ENCODE assay signal across 10 mouse cellular contexts in the genomic region with DNA sequence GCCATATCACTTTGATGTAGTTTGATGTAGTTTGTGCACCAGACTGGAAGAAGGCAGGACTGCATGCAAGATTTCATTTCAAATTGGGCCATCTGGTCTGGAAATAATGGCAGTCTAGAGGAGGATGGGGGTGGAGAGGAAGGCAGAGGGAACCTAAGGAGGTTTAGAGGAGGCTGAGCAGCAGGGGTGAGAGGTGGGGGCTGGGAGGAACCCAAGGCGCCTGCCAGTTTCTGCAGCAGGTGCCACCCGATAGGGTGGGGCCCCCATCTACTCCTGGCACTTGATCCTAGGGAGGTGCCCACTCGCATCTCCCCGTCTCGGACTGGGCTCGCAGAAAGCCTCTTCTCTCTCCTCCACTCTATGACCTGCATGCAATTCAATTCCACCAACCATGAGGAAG. TPM values are rescaled to one million over a fixed set of nuclear protein-coding genes. Genes with fewer than 3 reads are reported as not detected.
DNase-seq lines count a peak whose midpoint lies in the region; ATAC-seq and TF ChIP-seq lines count a peak whose summit lies in the region.
"Had no signal": no experiment of that assay in that cellular context is flagged by ENCODE, and none has a peak within 500 bp of the region (broad histone marks: within the 10 kb centered on the region; RNA-seq: fewer than 3 reads in every experiment).

No protein-coding gene starts in this region.

- no peak for TF ChIP-seq CTCF in MEL (IDR thresholded peaks at IDR 0.05 in 2 of 3, conservative IDR thresholded peaks at IDR 0.05 in 1 of 3; ENCODE audit: control insufficient read depth in 1 of 3, insufficient read depth in 1 of 3, low read depth in 2 of 3, low read length in 3 of 3, poor library complexity in 1 of 3, severe bottlenecking in 1 of 3)

- 72% methylated on average over 6 of the region's 6 CpGs for WGBS in heart, embryonic 13.5 days
- WGBS in forebrain, embryonic 14.5 days = 40% methylated on average over 6 of the region's 6 CpGs
- WGBS in intestine, embryonic 16.5 days = 85% methylated on average over 6 of the region's 6 CpGs
- WGBS in midbrain, embryonic 15.5 days = 71% methylated on average over 6 of the region's 6 CpGs

- H3K9me3 ChIP-seq in heart, embryonic 13.5 days = no peaks in the 10 kb centered on the region
- H3K9me3 ChIP-seq in MEL (replicated peaks; ENCODE audit: insufficient read depth, low read length) = no peaks in the 10 kb centered on the region
- H3K9me3 ChIP-seq in forebrain, embryonic 14.5 days (replicated peaks; ENCODE audit: control insufficient read depth, low read length) = no peaks in the 10 kb centered on the region
- H3K9me3 ChIP-seq in intestine, embryonic 16.5 days (ENCODE audit: control insufficient read depth, low read length) = no peaks in the 10 kb centered on the region
- no peaks in the 10 kb centered on the region for H3K9me3 ChIP-seq in midbrain, embryonic 15.5 days

- no peak overlapping the region for H3K4me2 ChIP-seq in heart, embryonic 13.5 days
- no peak overlapping the region for H3K4me2 ChIP-seq in forebrain, embryonic 14.5 days (ENCODE audit: low read length)
- no peak overlapping the region for H3K4me2 ChIP-seq in intestine, embryonic 16.5 days (ENCODE audit: low read depth, low read length)
- H3K4me2 ChIP-seq in midbrain, embryonic 15.5 days = no peak overlapping the region

- H3K27ac ChIP-seq in heart, embryonic 13.5 days (replicated peaks) = no peak overlapping the region
- peak overlapping the region; percentile 70 for H3K27ac ChIP-seq in MEL (ENCODE audit: control insufficient read depth, low read depth, low read length)
- peak overlapping the region; percentile 65 for H3K27ac ChIP-seq in forebrain, embryonic 14.5 days (ENCODE audit: low read depth, low read length)
- H3K27ac ChIP-seq in intestine, embryonic 16.5 days (ENCODE audit: low read length) = no peak overlapping the region
- H3K27ac ChIP-seq in midbrain, embryonic 15.5 days = no peak overlapping the region

- TF ChIP-seq POLR2A in MEL (IDR thresholded peaks at IDR 0.05; ENCODE audit: control insufficient read depth in 1 of 2, insufficient read depth in 1 of 2, low read depth in 1 of 2, low read length in 2 of 2, poor library complexity in 1 of 2) = no peak

- DNase-seq in heart, postnatal 36 days = no peak
- DNase-seq in MEL (ENCODE audit: low read depth, low spot score) = peak; percentile 53
- peak; percentile 63 for DNase-seq in forebrain, embryonic 14.5 days (ENCODE audit: low spot score)
- DNase-seq in adrenal gland, postnatal 36 days = no peak
- DNase-seq: cerebellum, postnatal 36 days; heart, postnatal 10 days had no signal

- no peaks in the 10 kb centered on the region for H3K79me2 ChIP-seq in MEL (ENCODE audit: control insufficient read depth, insufficient read depth, low read length, poor library complexity)

- H3K9ac ChIP-seq in heart, embryonic 13.5 days = 0 out of 2 replicates have a peak overlapping the region, but pooled peaks have one; percentile 14
- H3K9ac ChIP-seq in MEL (ENCODE audit: control insufficient read depth, low read depth, low read length, poor library complexity, severe bottlenecking) = peak overlapping the region; percentile 44
- H3K9ac ChIP-seq in forebrain, embryonic 14.5 days (ENCODE audit: low read length) = no peak overlapping the region
- H3K9ac ChIP-seq in intestine, embryonic 16.5 days (ENCODE audit: low read depth, low read length) = no peak overlapping the region; the same call in 1 of the 2 replicates
- H3K9ac ChIP-seq in midbrain, embryonic 15.5 days = no peak overlapping the region

- intact Hi-C loops in heart, postnatal 36 days (cut with DNase I) = loop anchor here (10.0 kb wide), 1 partner anchor 157 kb away; a partner anchor contains a TSS

- no peak for ATAC-seq in heart, embryonic 13.5 days (ENCODE audit: extremely low read depth, insufficient number of reproducible peaks, low FRiP score, low TSS enrichment)
- peak; percentile 57; the same call in 1 of the 2 replicates for ATAC-seq in forebrain, embryonic 14.5 days
- ATAC-seq in megakaryocyte progenitor cell, adult 5-6 weeks (replicated peaks; ENCODE audit: poor library complexity) = peak; percentile 58
- no peak; the same call in 1 of the 2 replicates for ATAC-seq in intestine, embryonic 16.5 days
- no peak for ATAC-seq in midbrain, embryonic 15.5 days (replicated peaks)

- no peaks in the 10 kb centered on the region for H3K27me3 ChIP-seq in heart, embryonic 13.5 days (replicated peaks)
- H3K27me3 ChIP-seq in MEL (ENCODE audit: control insufficient read depth in 1 of 2, insufficient read depth in 2 of 2, low read length in 2 of 2) = no peaks in the 10 kb centered on the region
- H3K27me3 ChIP-seq in forebrain, embryonic 14.5 days (replicated peaks; ENCODE audit: control insufficient read depth, insufficient read depth, low read length) = no peaks in the 10 kb centered on the region
- no peaks in the 10 kb centered on the region for H3K27me3 ChIP-seq in intestine, embryonic 16.5 days (replicated peaks; ENCODE audit: control insufficient read depth, insufficient read depth, low read length)
- no peaks in the 10 kb centered on the region for H3K27me3 ChIP-seq in midbrain, embryonic 15.5 days (replicated peaks)

- H3K4me3 ChIP-seq in heart, embryonic 13.5 days = no peak overlapping the region
- H3K4me3 ChIP-seq in MEL (ENCODE audit: control insufficient read depth in 1 of 2, insufficient read depth in 1 of 2, low read depth in 2 of 2, low read length in 2 of 2) = peak overlapping the region; percentile 31 to 35; a peak in 3 of 4 replicates
- H3K4me3 ChIP-seq in forebrain, embryonic 14.5 days (ENCODE audit: low read depth, low read length) = no peak overlapping the region
- H3K4me3 ChIP-seq in intestine, embryonic 16.5 days (ENCODE audit: low read length) = no peak overlapping the region
- H3K4me3 ChIP-seq in midbrain, embryonic 15.5 days = no peak overlapping the region

- peaks cover 56% of the 10 kb centered on the region for H3K4me1 ChIP-seq in heart, embryonic 13.5 days
- peaks cover 10 to 39% of the 10 kb centered on the region in 2 experiments for H3K4me1 ChIP-seq in MEL (ENCODE audit: control insufficient read depth in 1 of 2, insufficient read depth in 2 of 2, low read length in 2 of 2)
- peaks cover 7% of the 10 kb centered on the region; the same call in 1 of the 2 replicates for H3K4me1 ChIP-seq in forebrain, embryonic 14.5 days (ENCODE audit: control insufficient read depth, insufficient read depth, low read length)
- peaks cover 34% of the 10 kb centered on the region for H3K4me1 ChIP-seq in intestine, embryonic 16.5 days (ENCODE audit: control insufficient read depth, insufficient read depth, low read length)
- peaks cover 11% of the 10 kb centered on the region for H3K4me1 ChIP-seq in midbrain, embryonic 15.5 days

- H3K36me3 ChIP-seq in heart, embryonic 13.5 days = no peaks in the 10 kb centered on the region
- H3K36me3 ChIP-seq in MEL (ENCODE audit: control insufficient read depth in 1 of 2, insufficient read depth in 2 of 2, low read length in 2 of 2) = peaks cover 0 to 39% of the 10 kb centered on the region in 2 experiments; a peak in 2 of 4 replicates
- H3K36me3 ChIP-seq in forebrain, embryonic 14.5 days (ENCODE audit: control insufficient read depth, insufficient read depth, low read length) = no peaks in the 10 kb centered on the region
- H3K36me3 ChIP-seq in intestine, embryonic 16.5 days (ENCODE audit: control insufficient read depth, insufficient read depth, low read length) = no peaks in the 10 kb centered on the region
- no peaks in the 10 kb centered on the region for H3K36me3 ChIP-seq in midbrain, embryonic 15.5 days (replicated peaks)

- no peak for TF ChIP-seq EP300 in MEL (IDR thresholded peaks at IDR 0.05; ENCODE audit: low read depth in 1 of 2, low read length in 2 of 2)

- no peak for TF ChIP-seq RAD21 in MEL (IDR thresholded peaks at IDR 0.05; ENCODE audit: low read depth, low read length)

TF ChIP-seq in MEL, 35 proteins besides CTCF, POLR2A, EP300 and RAD21:
- TF ChIP-seq MAX (IDR thresholded peaks at IDR 0.05; ENCODE audit: low read length) = no peak
- TF ChIP-seq UBTF (IDR thresholded peaks at IDR 0.05; ENCODE audit: borderline replicate concordance, insufficient read depth, low read depth, low read length) = no peak
- TF ChIP-seq GABPA (IDR thresholded peaks at IDR 0.05; ENCODE audit: low read depth, low read length) = no peak
- no peak for TF ChIP-seq ETS1 (IDR thresholded peaks at IDR 0.05; ENCODE audit: low read depth, low read length)
- TF ChIP-seq MYB (IDR thresholded peaks at IDR 0.05; ENCODE audit: low read depth, low read length) = no peak
- no peak for TF ChIP-seq MEF2A (IDR thresholded peaks at IDR 0.05; ENCODE audit: extremely low read depth, insufficient replicate concordance, low read depth, low read length, poor library complexity, severe bottlenecking)

RNA-seq across cellular contexts. Expression of a gene that starts 33.1 kb away (rescaled TPM):
- polyA plus RNA-seq in heart, embryonic 13.5 days (2015; fragmentation: Nextera tagmentation; extraction: Ambion mirVana) = 65.4 and 70.4 TPM in 2 replicates
- 100 to 1,000 TPM; 163 to 166 TPM for total RNA-seq in heart, postnatal 36 days (2021)
- 118 and 128 TPM in 2 replicates for total RNA-seq in MEL (2012; rRNA removed)
- 10 to 100 TPM; 43.7 to 96.1 TPM for polyA plus RNA-seq in MEL (2012; ENCODE audit: insufficient read depth in 1 of 2, insufficient read length in 2 of 2, low read depth in 1 of 2, low replicate concordance in 2 of 2, missing spikeins in 1 of 2)
- 18.1 and 21.2 TPM in 2 replicates for polyA plus RNA-seq in forebrain, embryonic 14.5 days (2014; fragmentation: Nextera tagmentation; extraction: Ambion mirVana)
- 59.7 and 60.3 TPM in 2 replicates for total RNA-seq in megakaryocyte progenitor cell, adult 5-6 weeks (2015)
- total RNA-seq in megakaryocyte progenitor cell, adult 5-6 weeks (2017) = 92.8 and 104 TPM in 2 replicates
- 48.3 and 48.8 TPM in 2 replicates for polyA plus RNA-seq in intestine, embryonic 16.5 days (2015; fragmentation: Nextera tagmentation; extraction: Ambion mirVana)
- polyA plus RNA-seq in midbrain, embryonic 15.5 days (2015; fragmentation: Nextera tagmentation; extraction: Ambion mirVana) = 9.0 and 9.7 TPM in 2 replicates
- total RNA-seq in adrenal gland, postnatal 36 days (2021) = 10 to 100 TPM; 34.4 to 62.7 TPM

Comparison
In these comparisons a context has a peak if more than half of its experiments do, and no peak if none do; other contexts are left out.
1. ATAC-seq: peak in forebrain, embryonic 14.5 days (single experiment) and megakaryocyte progenitor cell, adult 5-6 weeks (single experiment); none in heart, embryonic 13.5 days (single experiment), intestine, embryonic 16.5 days (single experiment) and midbrain, embryonic 15.5 days (single experiment).
2. H3K27ac ChIP-seq: peak in MEL (single experiment) and forebrain, embryonic 14.5 days (single experiment); none in heart, embryonic 13.5 days (single experiment), intestine, embryonic 16.5 days (single experiment) and midbrain, embryonic 15.5 days (single experiment).
3. H3K4me3 ChIP-seq: peak in MEL (2 of 2); none in heart, embryonic 13.5 days (single experiment), forebrain, embryonic 14.5 days (single experiment), intestine, embryonic 16.5 days (single experiment) and midbrain, embryonic 15.5 days (single experiment).
4. H3K9ac ChIP-seq: peak in heart, embryonic 13.5 days (single experiment) and MEL (single experiment); none in forebrain, embryonic 14.5 days (single experiment), intestine, embryonic 16.5 days (single experiment) and midbrain, embryonic 15.5 days (single experiment).
5. DNase-seq: peak in MEL (single experiment) and forebrain, embryonic 14.5 days (single experiment); none in heart, postnatal 36 days (0 of 2) and adrenal gland, postnatal 36 days (0 of 2).